Mouse (Mus musculus) bone marrow, adult 2 months (tissue): ENCODE data around the gene Serpina1a.
"Not testable (repeated sequence)": the region's sequence is repeated elsewhere in the genome, so short reads cannot be mapped to it uniquely, and the experiment has no call there.

Source experiments
- CTCF ChIP-seq: fragments of 200-500 bp; IDR thresholded peaks from 2 replicates; pipeline ENCODE4 v1.5.1; 2011; ENCODE audit warnings: low read length, control low read depth; ENCODE audit not compliant: control insufficient read depth, insufficient read depth
- POLR2A ChIP-seq: fragments of 200-500 bp; IDR thresholded peaks from 2 replicates; pipeline ENCODE4 v1.6.1; 2011; ENCODE audit warnings: low read depth, mild to moderate bottlenecking, control low read depth, low read length, borderline replicate concordance; ENCODE audit not compliant: control insufficient read depth

- not testable (repeated sequence) for TF ChIP-seq CTCF, POLR2A
Measured at GRCm38 (mm10) chr12:103866873-103867272, 3.5 kb upstream of the Serpina1a start.
